Mouse (Mus musculus) midbrain, postnatal 0 days (tissue): ENCODE measurements around the gene Lgr4. TPM values are rescaled to one million over a fixed set of nuclear protein-coding genes. Genes with fewer than 3 reads are reported as not detected.

Experiments used
- ATAC-seq: fragments of 200-750 bp; cut with Nextera tagmentation; 2 replicates; pipeline ENCODE4 v1.8.0; 2017; ENCODE audit warnings: moderate number of reproducible peaks, mild to moderate bottlenecking, moderate TSS enrichment, moderate library complexity; ENCODE audit not compliant: low FRiP score
- DNase-seq: peaks from one replicate; pipeline ENCODE4 v3.0.0-alpha.2; 2015; ENCODE audit warnings: low spot score
- H3K27ac ChIP-seq: fragments of 300-500 bp; sonication (generic); 2 replicates; pipeline ENCODE4 v1.5.1; 2014; ENCODE audit warnings: low read depth, mild to moderate bottlenecking, low read length, mixed read lengths
- H3K27me3 ChIP-seq: fragments of 300-500 bp; sonication (generic); 2 replicates; pipeline ENCODE4 v1.6.1; 2014; ENCODE audit warnings: low read length, control low read depth, mixed read lengths; ENCODE audit not compliant: insufficient read depth
- H3K36me3 ChIP-seq: fragments of 300-500 bp; sonication (generic); 2 replicates; pipeline ENCODE4 v1.6.1; 2014; ENCODE audit warnings: low read length, control low read depth, mixed read lengths; ENCODE audit not compliant: insufficient read depth
- H3K4me1 ChIP-seq: fragments of 300-500 bp; sonication (generic); 2 replicates; pipeline ENCODE4 v1.6.1; 2014; ENCODE audit warnings: mild to moderate bottlenecking, control low read depth, antibody characterized with exemption, low read length, mixed read lengths; ENCODE audit not compliant: insufficient read depth
- H3K4me2 ChIP-seq: fragments of 300-500 bp; sonication (generic); 2 replicates; pipeline ENCODE4 v1.6.1; 2014; ENCODE audit warnings: low read depth, mild to moderate bottlenecking, low read length, mixed read lengths; ENCODE audit not compliant: poor library complexity, severe bottlenecking
- H3K4me3 ChIP-seq: fragments of 300-500 bp; sonication (generic); 2 replicates; pipeline ENCODE4 v1.5.1; 2014; ENCODE audit warnings: low read depth, mild to moderate bottlenecking, low read length, moderate library complexity
- H3K9ac ChIP-seq: fragments of 300-500 bp; sonication (generic); replicated peaks from 2 replicates; pipeline ENCODE4 v1.6.1; 2014; ENCODE audit warnings: mild to moderate bottlenecking, low read length, moderate library complexity, mixed read lengths; ENCODE audit not compliant: poor library complexity, severe bottlenecking
- H3K9me3 ChIP-seq: fragments of 300-500 bp; sonication (generic); 2 replicates; pipeline ENCODE4 v1.6.1; 2016; ENCODE audit warnings: low read length, control low read depth
- CTCF ChIP-seq: IDR thresholded peaks from 2 replicates; pipeline ENCODE4 v1.5.1; 2016; ENCODE audit warnings: antibody characterized with exemption, mild to moderate bottlenecking
- WGBS: fragments of 180-500 bp; shearing (Covaris S2); extraction: QIAGEN DNeasy Blood & Tissue Kit; methylation state at CpG from one replicate; pipeline ENCODE4 v1.1.7; 2014; 5-methylcytosine and 5-hydroxymethylcytosine counted together
- polyA plus RNA-seq: library from polyadenylated mRNA; unstranded; fragments of >200 nt; fragmentation: Nextera tagmentation; extraction: Ambion mirVana; gene quantifications from 2 replicates; pipeline ENCODE4 v1.2.1, GENCODE M21; 2015
- total RNA-seq: library from RNA; depleted of rRNA; stranded (reverse); fragments of >200 nt; gene quantifications from 2 replicates; pipeline ENCODE4 v1.2.3, GENCODE M21; 2014

Lgr4 gene
- total and polyA plus RNA-seq, 2 experiments from 2014 or later, result 9.9 to 33.4 TPM

GRCm38 (mm10) chr2:109904171-109904821 lies 13.2 kb upstream of the Lgr4 start:
- no peak overlapping the region for H3K9ac ChIP-seq
- no peak overlapping the region for H3K4me3 ChIP-seq
- no peaks in the 10 kb centered on the region for H3K27me3 ChIP-seq
- peak; percentile 96 for DNase-seq
- H3K4me1 ChIP-seq, result no peaks in the 10 kb centered on the region
- ATAC-seq, result peak; percentile 77
- H3K4me2 ChIP-seq, result no peak overlapping the region
- H3K9me3 ChIP-seq, result no peaks in the 10 kb centered on the region
- peaks cover 13% of the 10 kb centered on the region for H3K36me3 ChIP-seq
- WGBS, result under 1% methylated on average over 7 of the region's 7 CpGs
- peak; percentile 100 for TF ChIP-seq CTCF
- no peak overlapping the region for H3K27ac ChIP-seq

GRCm38 (mm10) chr2:109909122-109909521 lies 8.3 kb upstream of the Lgr4 start:
- TF ChIP-seq CTCF, result no peak
- ATAC-seq (no peak), DNase-seq (no peak)
- Histone ChIP-seq H3K9ac (no peak overlapping the region), H3K9me3 (no peaks in the 10 kb centered on the region), H3K4me2 (no peak overlapping the region), H3K4me3 (no peak overlapping the region), H3K4me1 (no peaks in the 10 kb centered on the region), H3K27ac (no peak overlapping the region), H3K27me3 (no peaks in the 10 kb centered on the region), H3K36me3 (peaks cover 6% of the 10 kb centered on the region; the same call in 1 of the 2 replicates)
- WGBS, result 81% methylated on average over 2 of the region's 2 CpGs

- Histone ChIP-seq H3K36me3 (peaks cover 6% of the 10 kb centered on the region; the same call in 1 of the 2 replicates), H3K4me2 (no peak overlapping the region), H3K4me1 (no peaks in the 10 kb centered on the region), H3K27me3 (no peaks in the 10 kb centered on the region), H3K27ac (no peak overlapping the region), H3K4me3 (no peak overlapping the region), H3K9me3 (no peaks in the 10 kb centered on the region), H3K9ac (no peak overlapping the region)
- no peak for ATAC-seq
- 96% methylated on average over 8 of the region's 8 CpGs for WGBS
- no peak for TF ChIP-seq CTCF
- DNase-seq, result no peak
These were observed 5.2 kb upstream of the Lgr4 start for GRCm38 (mm10) chr2:109912216-109912615.

- no peak overlapping the region for H3K27ac ChIP-seq
- ATAC-seq (no peak), DNase-seq (no peak)
- H3K36me3 ChIP-seq, result peaks cover 6% of the 10 kb centered on the region; the same call in 1 of the 2 replicates
- 88% methylated on average over 12 of the region's 12 CpGs for WGBS
- H3K4me1 ChIP-seq, result no peaks in the 10 kb centered on the region
- no peak for TF ChIP-seq CTCF
- no peaks in the 10 kb centered on the region for H3K27me3 ChIP-seq
- H3K9ac ChIP-seq, result no peak overlapping the region
- no peak overlapping the region for H3K4me3 ChIP-seq
- no peak overlapping the region for H3K4me2 ChIP-seq
- H3K9me3 ChIP-seq, result no peaks in the 10 kb centered on the region
These were observed 4.7 kb upstream of the Lgr4 start for GRCm38 (mm10) chr2:109912766-109913165.

GRCm38 (mm10) chr2:109913241-109913640 lies 4.2 kb upstream of the Lgr4 start:
- Histone ChIP-seq H3K4me1 (no peaks in the 10 kb centered on the region), H3K27me3 (no peaks in the 10 kb centered on the region), H3K36me3 (peaks cover 6% of the 10 kb centered on the region; the same call in 1 of the 2 replicates), H3K27ac (no peak overlapping the region), H3K4me3 (no peak overlapping the region), H3K9ac (no peak overlapping the region), H3K9me3 (no peaks in the 10 kb centered on the region), H3K4me2 (no peak overlapping the region)
- ATAC-seq (no peak), DNase-seq (no peak)
- TF ChIP-seq CTCF, result no peak
- 66% methylated on average over 8 of the region's 8 CpGs for WGBS

GRCm38 (mm10) chr2:109914601-109915000 lies 2.8 kb upstream of the Lgr4 start:
- Histone ChIP-seq H3K36me3 (no peaks in the 10 kb centered on the region), H3K27ac (no peak overlapping the region), H3K4me2 (no peak overlapping the region), H3K4me3 (no peak overlapping the region), H3K27me3 (no peaks in the 10 kb centered on the region), H3K4me1 (no peaks in the 10 kb centered on the region), H3K9ac (no peak overlapping the region), H3K9me3 (no peaks in the 10 kb centered on the region)
- no peak for TF ChIP-seq CTCF
- DNase-seq (no peak), ATAC-seq (no peak)
